Mouse (Mus musculus): Measurements from ENCODE around the gene Acot6.

- no peak for TF ChIP-seq POLR2A (IDR thresholded peaks at IDR 0.05; ENCODE audit: insufficient read depth, low read depth, low read length)
- TF ChIP-seq CTCF (IDR thresholded peaks at IDR 0.05; ENCODE audit: insufficient read depth, low read depth, low read length) = no peak
Measured at GRCm38 (mm10) chr12:84101493-84101845, 1.0 kb downstream of the Acot6 start.
